Mouse (Mus musculus) intestine, embryonic 14.5 days (tissue): ENCODE measurements around the gene Amer2. TPM values are rescaled to one million over a fixed set of nuclear protein-coding genes. Genes with fewer than 3 reads are reported as not detected.

Experiments used
- polyA plus RNA-seq: library from polyadenylated mRNA; unstranded; fragments of >200 nt; fragmentation: Nextera tagmentation; extraction: Ambion mirVana; gene quantifications from 2 replicates; pipeline ENCODE4 v1.2.1, GENCODE M21; 2014

Amer2 gene
- polyA plus RNA-seq, 1 experiment from 2014 or later, result 1.5 TPM

Other genes starting within 250 kb of the Amer2 start
- 8.2 and 9.0 TPM in 2 replicates for gene Atp8a2, start 176.1 kb upstream of the Amer2 start, polyA plus RNA-seq
- gene Nupl1, start 121.8 kb upstream of the Amer2 start, polyA plus RNA-seq, result 0.09 and 0.22 TPM in 2 replicates
- 58.8 and 65.5 TPM in 2 replicates for gene Gm49336, start 121.8 kb upstream of the Amer2 start, polyA plus RNA-seq
- 27.3 and 32.2 TPM in 2 replicates for gene Mtmr6, start 108.0 kb upstream of the Amer2 start, polyA plus RNA-seq